Mouse (Mus musculus) thymus, adult 2 months (tissue): ENCODE measurements around the gene Mlf2.

Experiments
- CTCF ChIP-seq: fragments of 200-500 bp; IDR thresholded peaks from 2 replicates; pipeline ENCODE4 v1.5.1; 2012; ENCODE audit warnings: mild to moderate bottlenecking, control low read depth, low read length, moderate library complexity, borderline replicate concordance; ENCODE audit not compliant: control insufficient read depth, poor library complexity, insufficient read depth; ENCODE audit errors: extremely low read depth
- POLR2A ChIP-seq: fragments of 200-500 bp; IDR thresholded peaks from 2 replicates; pipeline ENCODE4 v1.6.1; 2012; ENCODE audit warnings: mild to moderate bottlenecking, low read length, control low read depth, moderate library complexity; ENCODE audit not compliant: control insufficient read depth, poor library complexity, insufficient read depth; ENCODE audit errors: extremely low read depth

DNA sequence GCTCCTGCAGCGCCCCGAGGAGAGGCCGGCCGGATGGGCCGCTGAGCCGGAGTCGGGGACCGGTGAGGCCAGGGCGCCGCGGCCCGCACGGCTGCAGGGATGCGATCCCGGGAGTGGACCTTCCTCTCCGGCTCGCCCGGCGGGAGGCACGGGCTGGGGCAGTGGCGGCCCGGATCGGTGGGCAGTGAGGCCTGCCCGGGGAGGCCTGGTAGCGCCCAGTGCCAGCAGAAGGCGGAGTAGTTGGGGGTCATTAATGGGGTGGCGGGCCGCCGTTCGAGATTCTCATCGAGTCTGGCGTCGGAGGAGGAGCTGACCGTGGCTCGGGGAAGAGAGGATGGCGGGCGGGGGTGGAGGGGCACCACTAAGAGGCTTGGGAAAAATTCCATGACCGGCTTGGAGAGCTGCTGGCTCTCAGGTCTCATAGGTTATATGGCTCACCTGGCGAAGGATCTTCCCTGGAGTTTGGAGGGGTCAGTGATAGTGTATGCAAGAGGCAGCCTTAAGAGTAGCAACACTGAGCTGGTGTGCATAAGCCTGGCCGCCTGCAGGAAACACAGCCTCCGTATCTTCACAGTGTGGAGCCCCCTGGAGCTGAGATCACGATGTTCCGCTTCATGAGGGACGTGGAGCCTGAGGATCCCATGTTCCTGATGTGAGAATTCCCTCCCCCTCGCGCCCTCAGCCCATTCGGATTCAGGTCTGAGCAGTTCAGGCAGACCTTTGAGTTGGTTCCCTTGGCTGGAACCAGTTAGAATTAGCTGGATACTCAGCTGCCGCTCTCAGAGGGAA lies 533 bp downstream of the Mlf2 start:
- peak; percentile 25; the same call in 1 of the 2 replicates for TF ChIP-seq CTCF
- no peak for TF ChIP-seq POLR2A
